Mouse (Mus musculus) right cerebral cortex, postnatal 10 days (tissue): ENCODE data around the gene Sh2d3c.
A peak's percentile ranks its signal among the peaks of the same experiment; 100 is the strongest.

ENCODE experiments used
- DNase-seq, 2 experiments: peaks; one replicate each; pipeline ENCODE4 v3.0.0; 2021; ENCODE audit warnings: low spot score in 2 of 2

Gene Sh2d3c

DNA sequence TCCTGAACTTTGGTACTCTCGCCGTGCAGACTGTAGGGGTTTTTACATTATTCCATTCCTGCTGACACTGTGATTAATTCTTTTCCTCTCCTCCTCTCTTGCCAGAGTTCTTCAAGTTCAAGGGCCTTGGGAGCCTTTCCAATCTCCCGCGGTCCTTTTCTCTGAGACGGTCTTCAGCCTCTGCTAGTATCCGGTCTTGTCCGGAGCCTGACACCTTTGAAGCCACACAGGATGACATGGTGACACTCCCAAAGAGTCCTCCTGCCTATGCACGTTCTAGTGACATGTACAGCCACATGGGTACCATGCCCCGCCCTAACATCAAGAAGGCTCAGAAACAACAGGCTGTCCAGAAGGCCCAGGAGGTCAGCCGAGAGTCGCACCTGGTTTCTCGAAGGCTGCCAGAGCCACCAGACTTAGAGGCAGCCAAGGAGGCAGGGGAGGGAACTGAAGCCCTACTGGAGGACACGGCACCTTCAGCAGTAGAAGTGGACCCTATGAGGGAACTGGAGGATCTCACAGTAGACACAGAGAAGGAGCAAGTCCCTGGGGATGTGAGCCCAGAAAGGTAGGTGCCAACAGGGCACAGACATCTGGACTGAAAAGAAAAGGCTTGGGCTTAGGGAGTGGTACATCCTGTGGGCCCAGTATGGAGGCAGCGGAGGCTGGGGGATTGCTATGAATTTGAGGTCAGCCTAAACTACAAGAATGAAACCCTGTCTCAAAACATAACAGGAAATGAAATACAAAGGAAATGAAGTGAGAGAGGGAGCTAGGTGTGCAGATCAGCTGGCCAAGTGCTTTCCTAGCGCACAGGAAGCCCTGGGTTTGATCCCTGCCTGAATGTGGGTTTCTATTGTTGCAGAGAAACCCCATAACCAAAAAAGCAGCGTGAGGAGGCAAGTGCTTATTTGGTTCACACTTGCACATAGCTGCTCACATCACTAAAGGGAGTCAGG lies 4.3 kb downstream of the Sh2d3c start:
- no peak for DNase-seq

DNA sequence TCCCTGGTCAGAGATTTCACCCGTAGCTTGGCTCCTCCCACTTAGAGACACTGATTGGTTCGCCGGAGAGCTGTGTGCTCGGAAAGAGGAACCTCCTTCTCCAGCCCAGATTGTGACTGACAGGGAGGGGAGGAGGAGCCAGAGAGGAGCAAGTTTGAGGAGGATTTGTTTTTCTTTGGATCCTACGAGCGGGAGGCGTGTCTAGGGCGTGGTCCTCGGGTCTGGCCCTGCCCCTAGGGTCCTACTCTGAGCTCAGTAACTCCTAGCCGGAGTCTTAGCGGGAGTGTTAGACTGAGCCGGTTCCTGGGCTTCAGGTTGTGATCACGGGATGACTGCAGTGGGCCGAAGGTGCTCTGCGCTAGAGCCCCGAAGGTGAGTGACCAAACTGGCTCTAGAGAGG lies 6.6 kb downstream of the Sh2d3c start:
- DNase-seq = peak; percentile 90 to 94

- DNase-seq = peak in 1 of 2 experiments; percentile 24
These were observed 7.6 kb downstream of the Sh2d3c start for GRCm38 (mm10) chr2:32728463-32728862.

DNA sequence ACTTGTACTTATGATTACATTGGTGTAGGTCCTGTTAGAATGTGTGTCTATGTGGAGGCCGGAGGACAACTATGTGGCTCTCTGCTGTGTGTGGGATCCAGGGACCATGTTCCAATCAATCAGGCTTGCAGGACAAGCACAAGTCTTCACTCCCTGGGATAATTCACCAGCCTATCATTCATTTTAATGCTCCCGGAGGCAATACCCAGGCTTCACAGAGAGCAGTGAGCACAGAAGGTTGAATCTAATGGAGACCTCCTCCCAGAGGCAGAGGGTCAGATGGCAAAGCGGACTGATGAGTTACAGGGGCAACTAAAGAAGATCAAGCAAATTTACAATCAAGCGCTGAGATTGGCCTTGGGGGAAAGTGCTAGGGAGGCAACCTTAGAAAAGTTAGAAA lies 8.7 kb downstream of the Sh2d3c start:
- DNase-seq = no peak

GRCm38 (mm10) chr2:32730854-32731253 lies 10.0 kb downstream of the Sh2d3c start:
- DNase-seq = no peak

- no peak for DNase-seq
These were observed 11.1 kb downstream of the Sh2d3c start for GRCm38 (mm10) chr2:32731911-32732310.

- DNase-seq = no peak
These were observed 11.8 kb downstream of the Sh2d3c start for GRCm38 (mm10) chr2:32732695-32733094.

- no peak for DNase-seq
These were observed 13.6 kb downstream of the Sh2d3c start for GRCm38 (mm10) chr2:32734480-32734879.

DNA sequence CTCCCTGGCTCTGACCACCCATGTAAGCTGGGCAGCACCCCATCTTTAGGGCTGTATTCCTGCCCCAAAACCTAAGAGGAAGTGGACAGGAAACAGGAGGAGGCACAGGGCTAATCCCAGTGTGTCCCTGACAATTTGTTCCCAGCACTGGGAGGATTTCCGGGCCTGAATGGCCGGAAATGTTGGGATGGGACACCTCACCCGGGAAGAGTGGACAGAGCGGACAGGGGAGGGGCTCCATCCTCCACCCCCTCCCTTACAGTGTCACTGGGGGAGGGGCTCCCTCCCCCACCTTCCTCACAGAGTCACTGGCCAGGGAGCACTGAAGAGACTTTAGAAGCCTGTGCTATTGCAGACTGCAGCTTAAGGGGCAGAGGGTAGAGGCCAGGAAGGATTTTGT lies 14.1 kb downstream of the Sh2d3c start:
- no peak for DNase-seq

DNA sequence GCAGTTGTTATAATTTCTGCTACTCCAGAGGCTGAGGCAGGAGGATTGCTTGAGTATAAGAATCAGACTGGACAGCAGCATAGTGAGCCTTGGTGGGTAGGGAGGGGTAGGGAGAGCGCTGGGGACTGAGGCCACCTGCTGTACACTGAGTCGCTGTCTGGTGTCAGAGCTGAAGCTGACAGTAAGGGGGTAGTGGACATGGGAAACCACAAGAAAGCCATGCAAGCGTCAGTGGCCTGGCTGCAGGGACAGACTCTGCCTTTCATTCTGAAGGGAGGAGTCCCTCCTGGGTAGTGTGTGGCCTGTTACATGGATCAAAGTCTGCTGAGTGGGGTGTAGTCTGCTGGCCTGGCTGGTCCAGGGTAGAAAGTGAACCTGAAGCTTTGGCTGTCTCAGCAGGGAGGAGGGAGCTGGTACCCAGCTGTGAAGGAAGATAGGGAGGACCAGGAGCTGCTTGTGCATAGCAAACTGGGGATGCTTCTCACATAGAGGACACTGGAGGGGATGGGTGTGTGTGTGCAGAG lies 15.5 kb downstream of the Sh2d3c start:
- DNase-seq = no peak

DNA sequence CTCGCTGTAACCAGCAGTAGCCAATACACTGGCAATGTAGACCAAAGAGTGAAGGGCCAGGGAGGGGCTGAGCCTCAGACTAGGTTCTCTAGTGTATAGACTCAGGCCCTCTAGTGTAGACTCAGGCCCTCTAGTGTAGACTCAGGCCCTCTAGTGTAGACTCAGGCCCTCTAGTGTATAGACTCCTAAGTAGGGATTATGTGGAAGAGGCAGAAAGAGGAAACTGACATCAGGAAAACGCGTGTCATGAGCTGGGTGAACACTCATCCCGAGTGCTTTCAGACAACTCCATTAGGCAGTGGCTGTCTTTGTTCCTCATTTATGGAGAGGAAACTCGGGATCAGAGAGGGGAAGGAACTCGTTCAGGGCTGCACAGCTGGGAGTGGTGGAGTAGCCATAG lies 16.2 kb downstream of the Sh2d3c start:
- no peak for DNase-seq

DNA sequence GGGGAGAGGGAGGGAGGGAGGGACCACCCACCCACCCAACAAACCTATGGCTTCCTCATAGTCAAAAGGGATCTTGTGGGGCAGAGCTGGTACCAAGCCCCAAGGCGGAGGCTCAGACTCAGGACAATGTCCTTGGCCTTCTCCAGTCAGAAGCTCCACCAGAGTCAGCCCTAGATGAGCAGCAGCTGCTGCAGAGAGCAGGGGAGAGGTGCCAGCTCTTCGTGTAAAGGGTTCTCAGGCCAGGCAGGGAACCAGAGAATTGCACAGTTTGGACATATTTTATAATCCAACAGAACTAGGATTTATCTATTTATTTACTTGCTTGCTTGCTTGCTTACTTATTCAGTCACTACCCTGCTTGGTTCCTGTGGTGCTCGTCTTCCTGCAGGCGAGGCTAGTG lies 18.5 kb downstream of the Sh2d3c start:
- DNase-seq = no peak

GRCm38 (mm10) chr2:32740916-32741272 lies 20.0 kb downstream of the Sh2d3c start, which contains the start of gene 6330409D20Rik:
Gene 6330409D20Rik, minus strand, starts transcription at chr2:32741016.
- DNase-seq = no peak

DNA sequence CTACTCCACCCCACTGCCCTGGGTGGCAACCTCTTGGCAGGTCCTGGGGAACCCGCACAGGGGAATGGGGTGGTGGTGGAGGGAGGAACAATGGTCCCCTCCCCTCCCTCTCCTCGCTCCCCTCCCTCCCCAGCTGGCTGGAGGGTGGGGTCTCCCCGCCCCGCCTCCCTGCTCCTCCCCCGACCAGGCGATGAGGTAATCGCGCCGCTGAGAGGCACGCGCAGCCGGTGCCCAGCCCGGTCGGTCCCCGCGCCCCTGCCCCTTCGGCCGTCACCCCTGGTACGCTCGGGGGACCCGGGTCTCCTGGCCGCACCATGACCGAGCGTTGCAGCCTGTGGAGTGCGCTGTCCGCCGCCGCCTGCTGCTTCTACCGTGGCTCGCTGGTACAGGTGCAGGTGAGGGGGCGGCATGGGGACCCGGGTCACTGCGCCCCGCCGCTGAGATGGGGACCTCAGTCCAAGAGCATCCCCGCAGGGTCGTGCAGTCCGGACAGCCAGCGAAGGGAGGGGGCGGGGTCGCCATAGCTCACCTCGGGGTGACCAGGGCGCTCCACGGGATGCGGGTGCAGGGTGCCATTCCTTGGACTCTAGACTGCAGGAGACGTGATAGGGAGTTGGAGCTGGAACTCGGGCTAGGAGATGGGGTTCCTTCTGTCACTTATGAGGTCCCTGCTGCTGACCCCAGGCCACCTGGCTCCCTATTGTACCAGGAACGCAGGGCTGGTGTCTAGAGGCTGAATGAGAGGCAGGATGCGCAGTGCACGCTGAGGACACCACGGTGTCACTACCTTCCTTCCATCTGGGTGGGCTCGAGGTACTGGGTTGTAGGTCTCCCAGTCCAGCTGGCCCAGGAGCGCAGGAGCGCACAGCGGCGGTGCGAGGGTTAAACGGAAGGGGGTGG lies 20.7 kb downstream of the Sh2d3c start:
- DNase-seq = peak; percentile 78 to 80

GRCm38 (mm10) chr2:32742173-32742531 lies 21.3 kb downstream of the Sh2d3c start:
- DNase-seq = peak; percentile 92 to 94

DNA sequence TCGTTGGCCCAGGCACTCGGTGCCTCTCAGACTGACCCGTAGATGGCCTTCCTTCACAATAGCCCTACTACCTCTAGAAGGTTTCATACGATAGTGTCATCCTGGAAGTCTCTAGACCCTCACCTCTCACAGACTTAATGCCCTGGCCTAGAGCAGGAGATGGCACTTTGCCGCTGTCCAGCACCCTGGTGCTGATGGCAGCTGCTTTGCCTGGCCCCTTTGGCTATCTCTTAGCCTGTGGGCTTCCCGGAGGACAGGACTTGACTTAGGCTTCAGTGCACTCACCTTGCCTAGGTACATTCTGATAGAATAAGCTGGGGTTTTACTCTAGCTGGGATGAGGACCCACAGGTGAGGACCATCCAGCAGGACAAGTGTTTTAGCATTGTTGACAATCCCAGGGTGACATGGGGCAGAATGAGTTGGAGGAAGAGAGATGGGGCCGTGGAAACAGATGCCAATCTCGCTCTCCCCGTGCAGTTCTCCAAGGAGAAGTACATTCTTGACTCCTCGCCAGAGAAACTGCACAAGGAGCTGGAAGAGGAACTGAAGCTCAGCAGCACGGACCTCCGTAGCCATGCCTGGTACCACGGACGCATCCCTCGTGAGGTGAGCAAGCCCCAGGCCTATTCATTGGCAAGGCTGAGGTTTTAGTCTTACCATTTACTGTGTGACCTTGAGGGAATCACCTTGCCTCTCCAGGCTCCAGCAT lies 23.6 kb downstream of the Sh2d3c start:
- DNase-seq = no peak

- DNase-seq = no peak
These were observed 28.2 kb downstream of the Sh2d3c start for GRCm38 (mm10) chr2:32749082-32749481.

GRCm38 (mm10) chr2:32750199-32750598 lies 29.3 kb downstream of the Sh2d3c start:
- DNase-seq = no peak

DNA sequence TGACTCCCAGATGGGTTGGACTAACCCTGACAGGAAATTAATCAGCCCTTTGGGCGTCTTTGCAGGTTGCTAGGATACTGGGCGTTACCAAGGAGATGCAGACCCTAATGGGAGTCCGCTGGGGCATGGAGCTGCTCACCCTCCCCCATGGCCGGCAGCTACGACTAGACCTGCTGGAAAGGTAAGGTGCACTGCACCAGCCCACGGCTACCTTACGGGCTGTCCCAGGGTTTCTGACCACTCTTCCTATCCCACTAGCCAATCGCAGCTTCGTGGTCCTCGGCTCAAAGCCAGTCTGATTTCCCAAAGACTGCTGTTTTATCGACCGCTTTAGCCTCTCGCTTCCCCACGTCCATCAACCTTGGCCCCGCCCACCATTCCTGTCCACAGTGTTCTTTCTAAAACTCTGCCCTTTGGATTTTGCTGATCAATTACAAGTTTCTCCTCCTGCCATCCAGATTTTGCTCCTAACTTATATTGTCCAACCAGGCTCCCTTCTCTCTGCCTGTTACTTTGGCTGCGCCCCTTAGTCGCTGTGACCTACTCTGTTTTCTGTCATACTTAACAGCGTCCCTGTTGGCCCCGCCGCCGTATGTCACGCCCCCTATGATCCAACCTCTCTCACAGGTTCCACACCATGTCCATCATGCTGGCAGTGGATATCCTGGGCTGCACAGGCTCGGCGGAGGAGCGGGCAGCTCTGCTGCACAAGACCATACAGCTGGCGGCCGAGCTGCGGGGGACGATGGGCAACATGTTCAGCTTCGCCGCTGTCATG lies 30.2 kb downstream of the Sh2d3c start:
- no peak for DNase-seq

GRCm38 (mm10) chr2:32751665-32752033 lies 30.8 kb downstream of the Sh2d3c start:
- no peak for DNase-seq

- DNase-seq = no peak
These were observed 31.3 kb downstream of the Sh2d3c start for GRCm38 (mm10) chr2:32752181-32752580.
